Mouse (Mus musculus): ENCODE results near the gene C5ar1. TPM values are rescaled to one million over a fixed set of nuclear protein-coding genes. Genes with fewer than 3 reads are reported as not detected.

The C5ar1 gene
- polyA plus RNA-seq, 1 experiment from 2014 or later = 1.6 TPM

- no peak overlapping the region for H3K9ac ChIP-seq (replicated peaks; ENCODE audit: low read length)
- H3K4me3 ChIP-seq (replicated peaks; ENCODE audit: low read depth, low read length) = no peak overlapping the region
- H3K27ac ChIP-seq (replicated peaks; ENCODE audit: low read depth, low read length) = no peak overlapping the region
- H3K27me3 ChIP-seq (ENCODE audit: control insufficient read depth, insufficient read depth, low read length) = no peaks in the 10 kb centered on the region
- H3K4me1 ChIP-seq (ENCODE audit: control insufficient read depth, insufficient read depth, low read length) = no peaks in the 10 kb centered on the region
- WGBS = 94% methylated on average over 13 of the region's 13 CpGs
- no peaks in the 10 kb centered on the region for H3K9me3 ChIP-seq (ENCODE audit: control insufficient read depth, low read length)
- ATAC-seq (ENCODE audit: low FRiP score, low TSS enrichment) (no peak), DNase-seq (no peak)
- peaks cover 88% of the 10 kb centered on the region for H3K36me3 ChIP-seq (ENCODE audit: control insufficient read depth, insufficient read depth, low read length)
- no peak overlapping the region for H3K4me2 ChIP-seq (ENCODE audit: low read length)
Measured at GRCm38 (mm10) chr7:16203505-16203903, 55.8 kb downstream of the C5ar1 start.

GRCm38 (mm10) chr7:16202756-16203504, 56.4 kb downstream of the C5ar1 start:
- Histone ChIP-seq H3K9ac (replicated peaks; ENCODE audit: low read length) (no peak overlapping the region), H3K4me2 (ENCODE audit: low read length) (no peak overlapping the region), H3K36me3 (ENCODE audit: control insufficient read depth, insufficient read depth, low read length) (peaks cover 91% of the 10 kb centered on the region), H3K9me3 (ENCODE audit: control insufficient read depth, low read length) (no peaks in the 10 kb centered on the region), H3K27me3 (ENCODE audit: control insufficient read depth, insufficient read depth, low read length) (no peaks in the 10 kb centered on the region), H3K27ac (replicated peaks; ENCODE audit: low read depth, low read length) (no peak overlapping the region), H3K4me1 (ENCODE audit: control insufficient read depth, insufficient read depth, low read length) (no peaks in the 10 kb centered on the region), H3K4me3 (replicated peaks; ENCODE audit: low read depth, low read length) (no peak overlapping the region)
- WGBS = 85% methylated on average over 15 of the region's 15 CpGs
- ATAC-seq (ENCODE audit: low FRiP score, low TSS enrichment) (no peak), DNase-seq (no peak)

- H3K4me1 ChIP-seq (ENCODE audit: control insufficient read depth, insufficient read depth, low read length) = no peaks in the 10 kb centered on the region
- H3K9ac ChIP-seq (replicated peaks; ENCODE audit: low read length) = no peak overlapping the region
- no peak for DNase-seq
- H3K9me3 ChIP-seq (ENCODE audit: control insufficient read depth, low read length) = no peaks in the 10 kb centered on the region
- H3K36me3 ChIP-seq (ENCODE audit: control insufficient read depth, insufficient read depth, low read length) = peaks cover 94% of the 10 kb centered on the region
- ATAC-seq (ENCODE audit: low FRiP score, low TSS enrichment) = no peak
- no peaks in the 10 kb centered on the region for H3K27me3 ChIP-seq (ENCODE audit: control insufficient read depth, insufficient read depth, low read length)
- no peak overlapping the region for H3K27ac ChIP-seq (replicated peaks; ENCODE audit: low read depth, low read length)
- no peak overlapping the region for H3K4me2 ChIP-seq (ENCODE audit: low read length)
- WGBS = 93% methylated on average over 6 of the region's 6 CpGs
- H3K4me3 ChIP-seq (replicated peaks; ENCODE audit: low read depth, low read length) = no peak overlapping the region
Measured at GRCm38 (mm10) chr7:16201136-16201535, 58.2 kb downstream of the C5ar1 start.

- H3K27me3 ChIP-seq (ENCODE audit: control insufficient read depth, insufficient read depth, low read length) = no peaks in the 10 kb centered on the region
- peaks cover 75% of the 10 kb centered on the region for H3K36me3 ChIP-seq (ENCODE audit: control insufficient read depth, insufficient read depth, low read length)
- H3K4me3 ChIP-seq (replicated peaks; ENCODE audit: low read depth, low read length) = no peak overlapping the region
- no peak overlapping the region for H3K4me2 ChIP-seq (ENCODE audit: low read length)
- no peak for DNase-seq
- no peaks in the 10 kb centered on the region for H3K4me1 ChIP-seq (ENCODE audit: control insufficient read depth, insufficient read depth, low read length)
- 92% methylated on average over 11 of the region's 11 CpGs for WGBS
- ATAC-seq (ENCODE audit: low FRiP score, low TSS enrichment) = no peak
- no peak overlapping the region for H3K9ac ChIP-seq (replicated peaks; ENCODE audit: low read length)
- H3K27ac ChIP-seq (replicated peaks; ENCODE audit: low read depth, low read length) = no peak overlapping the region
- H3K9me3 ChIP-seq (ENCODE audit: control insufficient read depth, low read length) = no peaks in the 10 kb centered on the region
Measured at GRCm38 (mm10) chr7:16198540-16198939, 60.8 kb downstream of the C5ar1 start.

- H3K9me3 ChIP-seq (ENCODE audit: control insufficient read depth, low read length) = no peaks in the 10 kb centered on the region
- 88% methylated on average over 5 of the region's 5 CpGs for WGBS
- no peak for DNase-seq
Measured at GRCm38 (mm10) chr7:16197166-16197565, 62.2 kb downstream of the C5ar1 start.

More at GRCm38 (mm10) chr7:16197166-16197565, 62.2 kb downstream of the C5ar1 start:
- Histone ChIP-seq H3K4me3 (replicated peaks; ENCODE audit: low read depth, low read length) (no peak overlapping the region), H3K9ac (replicated peaks; ENCODE audit: low read length) (no peak overlapping the region), H3K27me3 (ENCODE audit: control insufficient read depth, insufficient read depth, low read length) (no peaks in the 10 kb centered on the region), H3K36me3 (ENCODE audit: control insufficient read depth, insufficient read depth, low read length) (peaks cover 61% of the 10 kb centered on the region), H3K4me1 (ENCODE audit: control insufficient read depth, insufficient read depth, low read length) (no peaks in the 10 kb centered on the region), H3K4me2 (ENCODE audit: low read length) (no peak overlapping the region), H3K27ac (replicated peaks; ENCODE audit: low read depth, low read length) (no peak overlapping the region)
- ATAC-seq (ENCODE audit: low FRiP score, low TSS enrichment) = no peak

Other genes starting within 250 kb of the C5ar1 start
- gene Bicra, start 211.6 kb downstream of the C5ar1 start, polyA plus RNA-seq (2014; fragmentation: Nextera tagmentation; extraction: Ambion mirVana) = 6.5 and 9.0 TPM in 2 replicates
- 0.09 and 0.13 TPM in 2 replicates for gene Zfp541, start 197.7 kb downstream of the C5ar1 start, polyA plus RNA-seq (2014; fragmentation: Nextera tagmentation; extraction: Ambion mirVana)
- 209 and 245 TPM in 2 replicates for gene Napa, start 161.1 kb downstream of the C5ar1 start, polyA plus RNA-seq (2014; fragmentation: Nextera tagmentation; extraction: Ambion mirVana)
- gene Kptn, start 139.6 kb downstream of the C5ar1 start, polyA plus RNA-seq (2014; fragmentation: Nextera tagmentation; extraction: Ambion mirVana) = 33.1 and 40.5 TPM in 2 replicates
- 1.1 and 1.2 TPM in 2 replicates for gene Slc8a2, start 129.7 kb downstream of the C5ar1 start, polyA plus RNA-seq (2014; fragmentation: Nextera tagmentation; extraction: Ambion mirVana)
- gene Meis3, start 84.5 kb downstream of the C5ar1 start, polyA plus RNA-seq (2014; fragmentation: Nextera tagmentation; extraction: Ambion mirVana) = 137 and 151 TPM in 2 replicates
- gene Dhx34, start 37.5 kb downstream of the C5ar1 start, polyA plus RNA-seq (2014; fragmentation: Nextera tagmentation; extraction: Ambion mirVana) = 11.6 and 11.9 TPM in 2 replicates
- gene C5ar2, start 15.4 kb downstream of the C5ar1 start, polyA plus RNA-seq (2014; fragmentation: Nextera tagmentation; extraction: Ambion mirVana) = not detected in 2 replicates
- gene Inafm1, start 14.1 kb upstream of the C5ar1 start, polyA plus RNA-seq (2014; fragmentation: Nextera tagmentation; extraction: Ambion mirVana) = 36.4 and 44.7 TPM in 2 replicates
- 17.6 and 24.1 TPM in 2 replicates for gene Ccdc9, start 27.3 kb upstream of the C5ar1 start, polyA plus RNA-seq (2014; fragmentation: Nextera tagmentation; extraction: Ambion mirVana)
- gene Bbc3, start 48.9 kb upstream of the C5ar1 start, polyA plus RNA-seq (2014; fragmentation: Nextera tagmentation; extraction: Ambion mirVana) = 16.8 and 24.8 TPM in 2 replicates
- gene Sae1, start 128.3 kb upstream of the C5ar1 start, polyA plus RNA-seq (2014; fragmentation: Nextera tagmentation; extraction: Ambion mirVana) = 178 and 240 TPM in 2 replicates
- 17.1 and 19.2 TPM in 2 replicates for gene Zc3h4, start 141.4 kb upstream of the C5ar1 start, polyA plus RNA-seq (2014; fragmentation: Nextera tagmentation; extraction: Ambion mirVana)
- 59.6 and 84.1 TPM in 2 replicates for gene Tmem160, start 193.2 kb upstream of the C5ar1 start, polyA plus RNA-seq (2014; fragmentation: Nextera tagmentation; extraction: Ambion mirVana)
- 3.7 and 4.4 TPM in 2 replicates for gene Npas1, start 218.2 kb upstream of the C5ar1 start, polyA plus RNA-seq (2014; fragmentation: Nextera tagmentation; extraction: Ambion mirVana)

Measured in midbrain, embryonic 14.5 days (tissue).